Mouse (Mus musculus) midbrain, embryonic 15.5 days (tissue): Measurements from ENCODE around the gene Tnni2. TPM values are rescaled to one million over a fixed set of nuclear protein-coding genes. Genes with fewer than 3 reads are reported as not detected.

Experiments
- polyA plus RNA-seq: library from polyadenylated mRNA; unstranded; fragments of >200 nt; fragmentation: Nextera tagmentation; extraction: Ambion mirVana; gene quantifications from 2 replicates; pipeline ENCODE4 v1.2.1, GENCODE M21; 2015

The Tnni2 gene
- polyA plus RNA-seq, 1 experiment from 2014 or later, result 0.25 TPM

Other genes starting within 250 kb of the Tnni2 start
- not detected in 2 replicates for gene Krtap5-3, start 240.4 kb upstream of the Tnni2 start, polyA plus RNA-seq
- gene Gm7579, start 229.9 kb upstream of the Tnni2 start, polyA plus RNA-seq, result not detected in 2 replicates
- gene Krtap5-5, start 211.8 kb upstream of the Tnni2 start, polyA plus RNA-seq, result not detected in 2 replicates
- gene Gm40460, start 200.7 kb upstream of the Tnni2 start, polyA plus RNA-seq, result not detected in 2 replicates
- not detected in 2 replicates for gene Gm2431, start 183.5 kb upstream of the Tnni2 start, polyA plus RNA-seq
- gene Gm4559, start 167.4 kb upstream of the Tnni2 start, polyA plus RNA-seq, result not detected in 2 replicates
- not detected in 2 replicates for gene Krtap5-1, start 144.7 kb upstream of the Tnni2 start, polyA plus RNA-seq
- gene Krtap5-4, start 138.3 kb upstream of the Tnni2 start, polyA plus RNA-seq, result not detected in 2 replicates
- gene Ifitm10, start 68.1 kb upstream of the Tnni2 start, polyA plus RNA-seq, result 9.5 and 10.1 TPM in 2 replicates
- 1.4 and 4.4 TPM in 2 replicates for gene Gm49369, start 59.1 kb upstream of the Tnni2 start, polyA plus RNA-seq
- gene Ctsd, start 53.8 kb upstream of the Tnni2 start, polyA plus RNA-seq, result 254 and 288 TPM in 2 replicates
- gene Syt8, start 7.0 kb upstream of the Tnni2 start, polyA plus RNA-seq, result not detected in 2 replicates
- gene Lsp1, start 19.0 kb downstream of the Tnni2 start, polyA plus RNA-seq, result 3.7 and 5.4 TPM in 2 replicates
- 1.6 TPM in 2 replicates for gene Tnnt3, start 57.0 kb downstream of the Tnni2 start, polyA plus RNA-seq
- gene Mrpl23, start 90.9 kb downstream of the Tnni2 start, polyA plus RNA-seq, result 22.4 and 24.0 TPM in 2 replicates
- gene Igf2, start 225.0 kb downstream of the Tnni2 start, polyA plus RNA-seq, result 128 and 159 TPM in 2 replicates
- not detected in 2 replicates for gene Gm49394, start 228.1 kb downstream of the Tnni2 start, polyA plus RNA-seq